Mouse (Mus musculus) embryonic facial prominence, embryonic 10.5 days (tissue): ENCODE results near the gene Fcmr. TPM values are rescaled to one million over a fixed set of nuclear protein-coding genes. Genes with fewer than 3 reads are reported as not detected.

Source experiments
- DNase-seq: peaks from one replicate; pipeline ENCODE4 v3.0.0-alpha.2; 2017; ENCODE audit warnings: low spot score
- H3K27ac ChIP-seq: fragments of 300-500 bp; sonication (generic); replicated peaks from 2 replicates; pipeline ENCODE4 v1.5.1; 2016; ENCODE audit warnings: mild to moderate bottlenecking
- H3K27me3 ChIP-seq: fragments of 300-500 bp; sonication (generic); replicated peaks from 2 replicates; pipeline ENCODE4 v1.6.1; 2016; ENCODE audit warnings: low read depth, mild to moderate bottlenecking; ENCODE audit not compliant: poor library complexity, severe bottlenecking
- H3K36me3 ChIP-seq: fragments of 300-500 bp; sonication (generic); replicated peaks from 2 replicates; pipeline ENCODE4 v1.6.1; 2016; ENCODE audit warnings: mild to moderate bottlenecking, moderate library complexity
- H3K4me1 ChIP-seq: fragments of 300-500 bp; sonication (generic); 2 replicates; pipeline ENCODE4 v1.6.1; 2016
- H3K4me3 ChIP-seq: fragments of 300-500 bp; sonication (generic); 2 replicates; pipeline ENCODE4 v1.5.1; 2016; ENCODE audit warnings: mild to moderate bottlenecking, moderate library complexity
- H3K9me3 ChIP-seq: fragments of 300-500 bp; sonication (generic); 2 replicates; pipeline ENCODE4 v1.6.1; 2016; ENCODE audit warnings: mild to moderate bottlenecking
- WGBS: fragments of 180-500 bp; shearing (Covaris S2); methylation state at CpG from one replicate; pipeline ENCODE4 v1.1.7; 2016; 5-methylcytosine and 5-hydroxymethylcytosine counted together
- polyA plus RNA-seq: library from polyadenylated mRNA; unstranded; fragments of >200 nt; fragmentation: Nextera tagmentation; extraction: Ambion mirVana; gene quantifications from 2 replicates; pipeline ENCODE4 v1.2.1, GENCODE M21; 2016

The Fcmr gene
- polyA plus RNA-seq, 1 experiment from 2014 or later, result not detected

GRCm38 (mm10) chr1:130876931-130877509, 11.6 kb downstream of the Fcmr start:
- Histone ChIP-seq H3K9me3 (no peaks in the 10 kb centered on the region), H3K4me1 (peaks cover 7% of the 10 kb centered on the region), H3K27me3 (peaks cover 35% of the 10 kb centered on the region), H3K27ac (no peak overlapping the region), H3K4me3 (no peak overlapping the region), H3K36me3 (no peaks in the 10 kb centered on the region)
- DNase-seq, result peak; percentile 38
- 22% methylated on average over 3 of the region's 3 CpGs for WGBS

DNA sequence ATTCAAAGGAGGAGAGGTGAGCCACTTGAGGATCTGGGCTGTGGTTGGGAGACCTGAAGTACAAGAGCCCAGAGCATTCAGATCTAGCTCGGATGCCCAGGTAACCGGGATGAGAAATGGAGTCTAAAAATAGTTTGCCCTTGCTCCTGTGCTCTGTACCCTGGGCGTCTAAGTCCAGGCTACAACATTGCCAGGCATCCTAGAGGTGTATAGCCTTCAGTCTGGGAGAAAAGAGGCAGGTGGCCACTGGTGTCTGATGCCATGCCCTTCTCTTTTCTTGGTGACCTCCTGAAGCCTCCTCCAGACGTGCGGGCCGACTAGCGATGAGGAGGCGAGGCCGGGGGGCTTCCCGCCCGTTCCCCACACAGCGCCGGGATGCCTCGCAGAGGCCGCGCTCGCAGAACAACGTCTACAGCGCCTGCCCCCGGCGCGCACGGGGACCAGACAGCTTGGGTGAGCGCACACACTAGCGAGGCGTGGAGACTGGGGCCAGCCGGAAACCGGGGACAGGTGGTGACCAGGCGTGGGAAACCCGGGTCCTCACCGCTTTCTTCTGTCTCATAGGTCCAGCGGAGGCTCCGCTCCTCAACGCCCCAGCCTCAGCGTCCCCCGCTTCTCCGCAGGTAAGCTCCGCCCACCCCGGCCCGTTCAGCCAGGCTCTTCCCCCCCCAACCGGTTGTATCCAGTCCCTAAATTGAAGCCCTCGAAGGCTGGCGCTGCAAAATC, 12.6 kb downstream of the Fcmr start:
- Histone ChIP-seq H3K27ac (peak overlapping the region; percentile 59), H3K4me3 (peak overlapping the region; percentile 63), H3K9me3 (no peaks in the 10 kb centered on the region), H3K27me3 (peaks cover 35% of the 10 kb centered on the region), H3K36me3 (no peaks in the 10 kb centered on the region), H3K4me1 (peaks cover 7% of the 10 kb centered on the region)
- 3% methylated on average over 43 of the region's 43 CpGs for whole genome bisulfite sequencing
- peak; percentile 67 for DNase-seq

DNA sequence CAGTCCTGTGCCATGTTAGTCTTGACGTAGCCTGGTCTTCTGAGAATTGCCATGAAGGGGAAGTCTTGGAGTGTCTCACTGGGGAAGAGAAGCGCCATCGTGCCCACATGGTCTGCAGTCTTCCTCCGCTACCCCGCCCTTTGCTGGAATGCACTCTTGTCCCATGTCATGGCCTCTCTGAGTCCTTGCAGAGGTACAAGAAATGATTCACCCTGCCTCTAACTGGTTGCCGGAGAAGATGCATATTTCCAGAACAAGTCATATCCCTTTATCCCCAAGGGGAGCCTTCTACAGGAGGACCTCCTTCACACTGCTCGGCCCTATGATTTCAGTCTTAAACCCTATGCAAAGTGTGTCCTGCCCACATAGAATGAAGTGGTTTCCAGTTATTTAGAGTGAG, 14.5 kb downstream of the Fcmr start:
- H3K27ac ChIP-seq, result no peak overlapping the region
- 87% methylated on average over 7 of the region's 7 CpGs for WGBS
- H3K36me3 ChIP-seq, result no peaks in the 10 kb centered on the region
- peaks cover 7% of the 10 kb centered on the region for H3K4me1 ChIP-seq
- peaks cover 35% of the 10 kb centered on the region for H3K27me3 ChIP-seq
- H3K9me3 ChIP-seq, result no peaks in the 10 kb centered on the region
- DNase-seq, result no peak
- no peak overlapping the region for H3K4me3 ChIP-seq

- 90% methylated on average over 4 of the region's 4 CpGs for WGBS
- Histone ChIP-seq H3K36me3 (no peaks in the 10 kb centered on the region), H3K27me3 (peaks cover 24% of the 10 kb centered on the region), H3K4me3 (no peak overlapping the region), H3K4me1 (peaks cover 4% of the 10 kb centered on the region), H3K27ac (no peak overlapping the region), H3K9me3 (no peaks in the 10 kb centered on the region)
- DNase-seq, result no peak
These were observed 17.7 kb downstream of the Fcmr start for GRCm38 (mm10) chr1:130883146-130883545.

GRCm38 (mm10) chr1:130887354-130887753, 21.9 kb downstream of the Fcmr start, which contains the start of gene Il24:
TSS of gene Il24 (minus strand) at chr1:130887454.
- DNase-seq, result no peak
- no peaks in the 10 kb centered on the region for H3K36me3 ChIP-seq
- H3K4me3 ChIP-seq, result no peak within 1 kb of the TSS
- H3K27ac ChIP-seq, result no peak within 1 kb of the TSS
- no peaks in the 10 kb centered on the region for H3K27me3 ChIP-seq
- no peaks in the 10 kb centered on the region for H3K4me1 ChIP-seq
- no peaks in the 10 kb centered on the region for H3K9me3 ChIP-seq

DNA sequence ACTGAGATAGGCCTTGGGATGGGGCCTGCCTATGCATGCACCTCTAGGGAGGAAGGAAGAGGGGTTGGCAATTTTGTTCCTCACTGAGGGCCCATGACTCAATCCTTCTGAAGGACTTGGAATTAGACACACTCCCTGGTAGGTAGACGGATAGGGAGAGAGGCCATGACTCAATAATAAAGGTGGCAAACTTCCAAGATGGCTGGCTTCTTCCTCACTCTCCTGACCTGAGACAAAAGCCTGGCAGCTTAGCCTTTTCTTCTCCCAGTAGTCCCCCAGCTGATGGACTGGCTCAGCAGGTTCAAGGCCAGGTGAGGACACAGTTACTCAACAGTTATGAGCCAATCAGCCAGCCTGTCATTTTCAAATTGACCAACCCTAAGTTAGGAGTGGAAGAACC, 27.0 kb downstream of the Fcmr start:
- H3K36me3 ChIP-seq, result no peaks in the 10 kb centered on the region
- H3K4me3 ChIP-seq, result no peak overlapping the region
- WGBS, result 69% methylated on average over 1 of the region's 1 CpGs
- H3K27ac ChIP-seq, result no peak overlapping the region
- H3K9me3 ChIP-seq, result no peaks in the 10 kb centered on the region
- H3K4me1 ChIP-seq, result no peaks in the 10 kb centered on the region
- no peak for DNase-seq
- no peaks in the 10 kb centered on the region for H3K27me3 ChIP-seq

DNA sequence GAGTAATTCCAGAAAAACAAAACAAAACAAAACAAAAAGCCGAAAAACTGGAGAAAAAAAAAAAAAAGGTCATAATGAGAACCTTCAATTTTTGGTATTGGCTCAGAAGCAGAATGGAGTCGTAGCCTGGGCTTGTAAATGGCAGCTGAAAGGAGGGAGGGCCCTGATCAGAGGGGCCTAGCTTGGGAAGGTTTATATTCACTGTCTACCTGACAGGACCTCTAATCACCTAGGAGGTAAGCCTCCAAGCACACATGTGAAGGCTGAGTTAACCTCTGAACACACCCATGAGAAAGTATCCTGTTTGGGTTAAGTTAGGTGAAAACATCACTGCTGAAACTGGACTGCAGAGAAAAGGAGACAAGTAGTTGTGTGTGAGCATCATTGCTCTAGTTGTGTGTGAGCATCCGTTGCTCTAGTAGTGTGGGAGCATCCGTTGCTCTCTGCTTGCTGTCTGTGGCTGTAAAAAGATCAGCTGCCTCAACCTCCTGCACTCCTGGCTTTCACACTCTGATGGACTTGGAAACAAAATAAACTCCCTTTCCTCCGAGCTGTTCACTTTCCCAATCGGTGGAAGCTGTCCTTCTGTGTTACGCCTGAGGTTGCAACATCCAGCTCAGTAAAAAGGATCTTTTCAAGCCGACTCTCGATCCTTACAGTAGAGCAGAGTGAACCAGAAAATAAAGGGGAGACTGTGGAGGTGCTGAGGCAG, 28.0 kb downstream of the Fcmr start:
- Histone ChIP-seq H3K4me1 (no peaks in the 10 kb centered on the region), H3K9me3 (no peaks in the 10 kb centered on the region), H3K36me3 (no peaks in the 10 kb centered on the region), H3K27ac (no peak overlapping the region), H3K4me3 (no peak overlapping the region), H3K27me3 (no peaks in the 10 kb centered on the region)
- no peak for DNase-seq
- 76% methylated on average over 9 of the region's 9 CpGs for WGBS

GRCm38 (mm10) chr1:130894468-130894867, 29.0 kb downstream of the Fcmr start:
- no peaks in the 10 kb centered on the region for H3K36me3 ChIP-seq
- H3K4me1 ChIP-seq, result no peaks in the 10 kb centered on the region
- no peak for DNase-seq
- WGBS, result 56% methylated on average over 6 of the region's 6 CpGs
- H3K27me3 ChIP-seq, result no peaks in the 10 kb centered on the region
- H3K27ac ChIP-seq, result no peak overlapping the region
- no peak overlapping the region for H3K4me3 ChIP-seq
- H3K9me3 ChIP-seq, result no peaks in the 10 kb centered on the region

DNA sequence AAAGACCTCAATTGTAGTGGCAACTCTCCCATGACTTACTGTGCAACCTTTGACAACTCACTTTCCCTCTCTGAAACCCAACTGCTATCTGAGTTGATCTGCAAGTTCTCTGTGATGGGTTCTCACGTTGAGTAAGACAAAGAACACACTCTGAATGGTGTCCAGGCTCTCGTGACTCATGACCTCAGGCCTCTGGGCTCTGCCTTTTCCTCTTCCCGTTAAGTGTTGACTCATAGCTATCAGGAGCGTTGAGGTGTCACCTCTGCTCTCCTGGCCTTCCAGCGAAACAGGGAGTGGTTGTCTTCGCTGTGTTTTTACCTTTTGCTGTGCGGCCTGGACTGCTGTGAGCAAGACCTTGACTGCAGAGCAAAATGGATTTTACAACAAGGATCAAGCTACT, 37.0 kb downstream of the Fcmr start:
- Histone ChIP-seq H3K36me3 (no peaks in the 10 kb centered on the region), H3K4me3 (no peak overlapping the region), H3K4me1 (no peaks in the 10 kb centered on the region), H3K27me3 (no peaks in the 10 kb centered on the region), H3K9me3 (no peaks in the 10 kb centered on the region), H3K27ac (no peak overlapping the region)
- no peak for DNase-seq
- WGBS, result 83% methylated on average over 7 of the region's 7 CpGs

DNA sequence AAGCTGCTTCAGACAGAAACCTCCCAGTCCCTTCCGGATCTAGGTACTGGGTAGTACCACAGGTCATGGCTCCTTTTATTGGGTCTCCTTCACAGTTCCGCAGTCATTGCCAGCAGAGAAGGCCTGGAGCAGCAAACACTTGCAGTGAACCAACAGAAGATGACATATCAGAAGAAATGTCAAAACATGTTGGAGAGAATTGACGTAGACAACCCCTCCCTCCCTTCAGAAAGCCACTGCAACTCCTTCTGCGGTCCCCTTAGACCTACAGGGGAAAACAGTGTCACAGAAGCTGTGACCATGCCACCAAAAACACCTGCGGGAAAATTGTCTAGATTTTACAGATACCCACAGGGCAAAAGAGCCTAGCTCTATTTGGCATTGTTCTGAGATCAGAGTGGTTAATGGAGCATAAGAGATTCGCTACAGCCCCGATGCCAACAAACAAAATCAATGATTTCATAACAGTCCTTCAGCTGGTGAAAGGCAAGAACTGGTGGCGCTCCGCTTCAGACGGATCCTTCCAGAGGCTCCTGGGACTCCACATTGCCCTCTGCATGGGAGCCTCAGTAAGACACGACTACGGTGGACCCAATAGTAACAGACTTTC, 46.0 kb downstream of the Fcmr start, which contains the start of gene Il20:
Il20 (minus strand) TSS at position 51 of the 610 bp plus-strand sequence.
- Histone ChIP-seq H3K27ac (no peak within 1 kb of the TSS), H3K36me3 (no peaks in the 10 kb centered on the region), H3K9me3 (no peaks in the 10 kb centered on the region), H3K4me1 (no peaks in the 10 kb centered on the region), H3K4me3 (no peak within 1 kb of the TSS), H3K27me3 (no peaks in the 10 kb centered on the region)
- no peak for DNase-seq
- 89% methylated on average over 12 of the region's 12 CpGs for WGBS

DNA sequence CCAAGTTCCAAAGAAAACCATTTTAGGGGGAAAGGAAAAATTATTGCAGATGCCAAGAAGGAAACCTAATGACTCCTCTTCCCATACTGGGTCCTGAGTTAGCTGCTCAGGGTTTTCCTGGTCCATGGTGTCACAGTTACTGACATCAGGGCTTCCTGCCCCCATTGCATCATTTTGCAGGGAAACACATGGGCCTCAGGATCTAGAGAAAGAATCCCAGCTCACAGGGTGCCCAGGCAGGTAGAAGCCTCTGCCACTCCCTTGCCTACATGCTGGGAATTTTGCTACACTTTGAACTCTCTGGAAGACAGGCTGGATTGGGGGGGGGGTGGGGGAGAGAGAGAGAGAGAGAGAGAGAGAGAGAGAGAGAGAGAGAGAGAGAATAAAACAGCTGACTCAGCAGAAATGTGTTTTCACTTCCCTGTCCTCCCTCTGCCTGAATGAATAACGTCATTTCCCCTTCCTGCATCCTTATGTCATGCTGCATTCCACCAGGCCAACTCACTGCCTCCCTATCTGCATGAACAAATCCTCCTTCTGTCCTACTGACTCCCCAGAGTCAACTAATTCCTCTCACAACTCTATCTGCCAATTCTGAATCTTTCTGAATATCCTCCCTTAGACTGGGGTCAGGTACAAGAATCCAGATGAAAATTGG, 53.0 kb downstream of the Fcmr start:
- 25% methylated on average over 1 of the region's 1 CpGs for WGBS
- no peak overlapping the region for H3K4me3 ChIP-seq

GRCm38 (mm10) chr1:130926484-130926883, 61.0 kb downstream of the Fcmr start:
- no peaks in the 10 kb centered on the region for H3K36me3 ChIP-seq
- H3K4me3 ChIP-seq, result no peak overlapping the region
- no peaks in the 10 kb centered on the region for H3K9me3 ChIP-seq
- DNase-seq, result no peak
- H3K27ac ChIP-seq, result no peak overlapping the region
- no peaks in the 10 kb centered on the region for H3K4me1 ChIP-seq
- no peaks in the 10 kb centered on the region for H3K27me3 ChIP-seq

More for the DNA sequence above, 53.0 kb downstream of the Fcmr start:
- Histone ChIP-seq H3K36me3 (no peaks in the 10 kb centered on the region), H3K4me1 (no peaks in the 10 kb centered on the region), H3K9me3 (no peaks in the 10 kb centered on the region), H3K27ac (no peak overlapping the region), H3K27me3 (no peaks in the 10 kb centered on the region)
- DNase-seq, result no peak
